Mouse (Mus musculus): ENCODE results near the gene Abhd10. TPM values are rescaled to one million over a fixed set of nuclear protein-coding genes. Genes with fewer than 3 reads are reported as not detected.

Abhd10 gene
- 40.5 TPM for total RNA-seq (2023)

DNA sequence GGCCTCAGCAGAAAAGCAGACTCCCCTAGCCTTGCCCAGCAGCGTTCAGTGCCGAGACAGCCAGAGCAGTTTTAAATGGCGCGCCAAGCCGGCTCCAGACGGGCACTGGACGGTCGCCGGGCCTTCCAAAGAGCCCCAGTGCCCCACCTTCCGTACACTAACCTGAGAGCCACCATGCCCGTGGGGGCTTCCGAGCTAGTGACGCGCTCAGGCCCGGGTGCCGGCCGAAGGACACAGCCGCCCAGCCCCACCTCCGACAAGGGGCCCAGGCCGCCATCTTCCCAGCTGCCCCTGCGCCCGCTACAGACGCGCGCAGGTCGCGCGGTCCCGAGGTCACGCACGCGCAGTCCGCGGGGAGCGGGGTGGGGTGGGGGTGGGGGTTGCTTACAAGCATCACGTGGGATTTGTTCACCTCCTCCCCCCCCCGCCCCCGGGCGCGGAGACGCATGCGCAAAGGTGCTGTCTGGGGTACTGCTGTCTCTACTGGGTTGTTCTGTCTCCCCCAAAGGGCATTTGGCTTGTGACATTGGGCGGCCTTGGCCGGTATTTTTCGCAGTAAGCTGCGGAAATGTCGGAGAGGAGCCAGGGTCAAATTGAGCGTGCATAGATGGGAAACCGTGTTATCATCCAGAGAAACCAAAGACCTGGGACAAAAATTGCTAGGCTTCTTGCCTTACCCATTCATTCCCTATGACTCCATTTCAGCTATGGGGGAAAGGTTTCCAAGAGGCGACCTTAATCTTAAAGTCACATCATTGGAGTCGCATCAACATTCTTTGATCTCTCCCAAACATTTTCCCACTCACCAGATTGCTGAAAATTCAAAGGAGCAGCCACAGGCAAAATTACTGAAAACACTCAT is at the start of gene Abhd10:
Abhd10 (minus strand) TSS at position 341 of the 862 bp plus-strand sequence.

DNA sequence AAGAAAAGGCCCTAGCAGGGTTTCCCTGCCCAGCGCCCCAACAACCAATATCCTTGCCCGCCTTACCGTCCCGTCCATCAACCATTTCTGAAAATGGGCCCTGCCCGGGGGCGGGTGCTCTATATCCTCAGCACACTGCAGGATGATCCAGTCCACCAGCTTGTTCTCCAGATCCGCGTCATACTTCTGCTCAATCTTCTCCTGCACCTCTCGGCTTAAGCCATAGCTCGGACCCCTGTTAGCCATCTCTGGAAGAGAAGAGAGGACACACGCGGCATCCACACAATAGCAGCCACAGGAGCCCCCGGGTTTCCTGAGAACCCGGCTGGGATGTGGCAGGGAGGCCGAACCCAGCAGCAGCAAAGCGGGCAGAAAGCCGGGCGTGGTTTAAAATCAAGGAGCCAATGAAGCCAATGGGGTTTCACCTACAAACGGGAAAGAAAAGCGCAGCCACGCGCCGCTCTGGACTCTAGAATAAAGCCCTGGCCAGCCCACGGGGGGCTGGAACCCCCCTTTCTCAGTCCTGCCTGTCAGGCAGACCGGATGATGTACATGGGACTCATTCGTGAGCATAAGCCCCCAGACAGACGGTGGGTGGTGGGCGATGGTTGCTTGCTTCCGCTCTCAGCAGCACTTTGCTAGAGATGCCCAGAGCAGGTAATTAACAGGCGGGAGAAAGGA is 18.6 kb downstream of the Abhd10 start, which contains the start of gene Tagln3:
Tagln3 (minus strand) TSS at position 548 of the 681 bp plus-strand sequence.

DNA sequence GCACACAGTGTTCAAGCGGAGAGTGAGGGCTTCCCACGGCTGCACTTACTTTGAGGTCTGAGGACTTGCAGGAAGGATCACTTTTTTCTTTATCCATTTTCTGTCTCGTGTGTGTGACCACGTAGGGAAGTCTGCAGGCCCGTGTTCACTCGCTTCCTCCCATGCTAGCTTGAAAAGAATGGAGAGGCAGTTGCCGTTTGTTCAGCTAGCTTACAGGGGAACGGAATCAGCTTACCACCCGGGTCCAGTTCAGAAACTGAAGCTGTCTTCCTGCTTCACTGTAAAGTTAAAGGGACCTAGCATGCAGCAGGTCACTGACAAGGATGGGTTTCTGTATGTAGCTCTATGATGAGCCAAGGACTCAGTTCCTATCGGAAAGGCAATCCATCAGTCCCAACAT is 49.2 kb downstream of the Abhd10 start, which contains the start of gene Tmprss7:
Tmprss7 (minus strand) TSS at position 101 of the 400 bp plus-strand sequence.

Other genes with a start within 250 kb of the Abhd10 start
- gene Gm609, start 250.0 kb downstream of the Abhd10 start, total RNA-seq (2023) = not detected
- gene Gm17783, start 210.9 kb downstream of the Abhd10 start, total RNA-seq (2023) = not detected
- not detected for gene Slc9c1, start 207.6 kb downstream of the Abhd10 start, total RNA-seq (2023)
- gene Gcsam, start 132.6 kb downstream of the Abhd10 start, total RNA-seq (2023) = 0.37 TPM
- not detected for gene BC016579, start 88.9 kb downstream of the Abhd10 start, total RNA-seq (2023)
- not detected for gene Tmprss7, start 49.3 kb downstream of the Abhd10 start, total RNA-seq (2023)
- gene Tagln3, start 18.3 kb downstream of the Abhd10 start, total RNA-seq (2023) = not detected
- gene Phldb2, start 210.6 kb upstream of the Abhd10 start, total RNA-seq (2023) = 2.5 TPM

Data from CD8-positive naive resting alpha-beta T cell, adult 57 days (primary cell).